Mouse (Mus musculus): ENCODE data around the gene Fam20b. TPM values are rescaled to one million over a fixed set of nuclear protein-coding genes. Genes with fewer than 3 reads are reported as not detected.

The Fam20b gene
- polyA plus RNA-seq, 1 experiment from 2014 or later = 22.9 TPM

GRCm38 (mm10) chr1:156752990-156753389, 34.1 kb upstream of the Fam20b start:
- Histone ChIP-seq H3K9ac (ENCODE audit: low read depth, low read length) (no peak overlapping the region), H3K27me3 (ENCODE audit: control insufficient read depth, insufficient read depth, low read length) (no peaks in the 10 kb centered on the region), H3K4me1 (replicated peaks; ENCODE audit: control insufficient read depth, insufficient read depth, low read length) (peaks cover 16% of the 10 kb centered on the region), H3K36me3 (ENCODE audit: control insufficient read depth, insufficient read depth, low read length) (no peaks in the 10 kb centered on the region), H3K27ac (ENCODE audit: low read depth, low read length) (peak overlapping the region; percentile 88), H3K9me3 (ENCODE audit: control insufficient read depth, low read length) (no peaks in the 10 kb centered on the region), H3K4me2 (replicated peaks; ENCODE audit: low read depth, low read length) (no peak overlapping the region), H3K4me3 (ENCODE audit: low read depth, low read length) (no peak overlapping the region)
- DNase-seq (ENCODE audit: low spot score) (no peak), ATAC-seq (ENCODE audit: low FRiP score) (no peak)
- 63% methylated on average over 7 of the region's 7 CpGs for WGBS

DNA sequence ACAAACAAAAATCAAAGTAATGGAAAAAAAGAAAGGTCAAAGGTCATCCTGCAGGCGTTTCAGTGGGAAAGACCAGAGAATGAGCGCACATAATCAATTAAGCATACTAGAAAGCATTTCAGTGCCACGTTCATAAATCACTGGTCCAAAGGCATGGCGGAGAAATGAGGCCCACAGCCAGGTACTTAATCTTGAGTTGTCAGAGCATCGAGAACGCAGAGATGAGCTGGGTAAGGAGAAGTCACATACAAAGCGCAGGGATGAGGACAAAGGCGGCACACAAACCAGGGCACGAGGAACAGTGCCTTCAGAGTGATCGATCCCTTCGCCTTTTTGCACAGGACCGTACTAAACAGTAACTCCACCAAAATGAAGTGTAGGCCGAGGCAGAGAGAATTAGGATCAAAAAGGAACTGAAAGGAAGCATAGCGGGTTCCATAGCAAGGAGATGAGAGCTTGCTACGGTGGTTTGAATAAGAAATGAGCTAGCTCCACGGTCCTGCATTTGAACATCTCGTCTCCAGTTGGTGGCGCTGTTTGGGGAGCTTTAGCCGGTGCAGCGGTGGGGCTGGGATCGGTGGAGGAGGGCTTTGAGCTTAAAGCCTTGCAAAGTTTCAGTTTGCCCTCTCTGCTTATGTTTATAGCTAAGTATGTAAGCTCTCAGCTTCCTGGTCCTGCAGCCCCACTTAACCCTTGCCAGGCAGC, 33.3 kb upstream of the Fam20b start:
- Histone ChIP-seq H3K27ac (ENCODE audit: low read depth, low read length) (peak overlapping the region; percentile 88), H3K4me2 (replicated peaks; ENCODE audit: low read depth, low read length) (peak overlapping the region; percentile 24), H3K4me1 (replicated peaks; ENCODE audit: control insufficient read depth, insufficient read depth, low read length) (peaks cover 12% of the 10 kb centered on the region), H3K27me3 (ENCODE audit: control insufficient read depth, insufficient read depth, low read length) (no peaks in the 10 kb centered on the region), H3K9me3 (ENCODE audit: control insufficient read depth, low read length) (no peaks in the 10 kb centered on the region), H3K4me3 (ENCODE audit: low read depth, low read length) (no peak overlapping the region), H3K36me3 (ENCODE audit: control insufficient read depth, insufficient read depth, low read length) (no peaks in the 10 kb centered on the region), H3K9ac (ENCODE audit: low read depth, low read length) (peak overlapping the region; percentile 50)
- peak; percentile 80 for ATAC-seq (ENCODE audit: low FRiP score)
- 3% methylated on average over 21 of the region's 21 CpGs for WGBS
- DNase-seq (ENCODE audit: low spot score) = peak; percentile 94

DNA sequence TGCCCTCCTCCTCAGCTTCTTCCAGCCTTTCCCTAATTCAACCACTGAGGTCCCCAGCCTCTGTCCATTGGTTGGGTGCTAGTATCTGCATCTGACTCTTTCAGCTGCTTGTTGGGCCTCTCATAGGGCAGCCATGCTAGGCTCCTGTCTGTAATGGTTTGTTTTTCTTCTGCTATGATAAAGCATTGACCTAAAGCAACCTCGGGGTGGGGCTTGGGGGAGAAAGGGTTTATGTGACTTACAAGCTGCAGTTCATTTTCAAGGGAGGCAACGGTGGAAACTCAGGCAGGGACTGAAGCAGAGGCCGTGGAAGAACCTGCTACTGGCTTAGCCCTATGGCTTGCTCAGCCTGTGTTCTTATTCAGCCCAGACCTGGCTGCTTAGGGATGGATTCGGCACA, 31.4 kb upstream of the Fam20b start:
- no peaks in the 10 kb centered on the region for H3K27me3 ChIP-seq (ENCODE audit: control insufficient read depth, insufficient read depth, low read length)
- H3K36me3 ChIP-seq (ENCODE audit: control insufficient read depth, insufficient read depth, low read length) = no peaks in the 10 kb centered on the region
- no peak overlapping the region for H3K4me2 ChIP-seq (replicated peaks; ENCODE audit: low read depth, low read length)
- H3K9ac ChIP-seq (ENCODE audit: low read depth, low read length) = no peak overlapping the region
- H3K4me1 ChIP-seq (replicated peaks; ENCODE audit: control insufficient read depth, insufficient read depth, low read length) = peaks cover 9% of the 10 kb centered on the region
- H3K27ac ChIP-seq (ENCODE audit: low read depth, low read length) = 0 out of 2 replicates have a peak overlapping the region, but pooled peaks have one; percentile 6
- no peak overlapping the region for H3K4me3 ChIP-seq (ENCODE audit: low read depth, low read length)
- DNase-seq (ENCODE audit: low spot score) (no peak), ATAC-seq (ENCODE audit: low FRiP score) (no peak)
- 39% methylated on average over 4 of the region's 4 CpGs for WGBS
- no peaks in the 10 kb centered on the region for H3K9me3 ChIP-seq (ENCODE audit: control insufficient read depth, low read length)

GRCm38 (mm10) chr1:156749136-156749535, 30.2 kb upstream of the Fam20b start:
- H3K4me1 ChIP-seq (replicated peaks; ENCODE audit: control insufficient read depth, insufficient read depth, low read length) = no peaks in the 10 kb centered on the region
- DNase-seq (ENCODE audit: low spot score) = no peak

DNA sequence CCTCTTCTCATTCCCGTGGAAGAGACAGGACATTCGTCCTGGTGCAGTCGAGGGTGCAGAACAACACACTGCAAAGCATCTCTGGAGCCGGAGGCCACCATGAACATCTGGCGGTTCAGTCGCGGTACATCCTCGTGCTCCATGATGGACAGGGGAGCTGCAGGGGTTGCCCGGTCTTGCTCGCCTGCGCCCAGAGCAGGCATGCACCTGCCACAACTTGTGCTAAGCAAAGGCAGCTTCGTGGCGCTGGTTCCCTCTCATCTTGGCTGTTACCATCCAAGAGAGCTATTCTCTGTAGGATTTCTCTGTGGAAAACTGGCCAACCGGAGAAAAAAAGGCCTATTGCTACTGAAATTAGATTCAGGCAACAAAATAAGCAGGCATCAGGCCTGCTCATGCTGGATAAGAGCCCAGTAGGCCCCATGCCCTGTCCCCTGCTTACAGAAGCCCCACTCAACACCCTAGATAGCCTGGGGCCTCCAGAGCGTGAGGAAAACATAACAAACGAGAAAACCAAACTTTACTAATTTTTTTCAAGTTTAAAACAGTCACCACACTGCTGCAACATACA, 29.6 kb upstream of the Fam20b start:
- Histone ChIP-seq H3K4me2 (replicated peaks; ENCODE audit: low read depth, low read length) (no peak overlapping the region), H3K9me3 (ENCODE audit: control insufficient read depth, low read length) (no peaks in the 10 kb centered on the region), H3K27ac (ENCODE audit: low read depth, low read length) (no peak overlapping the region), H3K4me3 (ENCODE audit: low read depth, low read length) (no peak overlapping the region), H3K4me1 (replicated peaks; ENCODE audit: control insufficient read depth, insufficient read depth, low read length) (no peaks in the 10 kb centered on the region), H3K27me3 (ENCODE audit: control insufficient read depth, insufficient read depth, low read length) (no peaks in the 10 kb centered on the region), H3K36me3 (ENCODE audit: control insufficient read depth, insufficient read depth, low read length) (no peaks in the 10 kb centered on the region), H3K9ac (ENCODE audit: low read depth, low read length) (no peak overlapping the region)
- WGBS = 75% methylated on average over 16 of the region's 16 CpGs
- ATAC-seq (ENCODE audit: low FRiP score) (no peak), DNase-seq (ENCODE audit: low spot score) (no peak)

More at GRCm38 (mm10) chr1:156749136-156749535, 30.2 kb upstream of the Fam20b start:
- no peaks in the 10 kb centered on the region for H3K36me3 ChIP-seq (ENCODE audit: control insufficient read depth, insufficient read depth, low read length)
- H3K27ac ChIP-seq (ENCODE audit: low read depth, low read length) = no peak overlapping the region
- no peaks in the 10 kb centered on the region for H3K27me3 ChIP-seq (ENCODE audit: control insufficient read depth, insufficient read depth, low read length)
- H3K9me3 ChIP-seq (ENCODE audit: control insufficient read depth, low read length) = no peaks in the 10 kb centered on the region
- no peak overlapping the region for H3K4me2 ChIP-seq (replicated peaks; ENCODE audit: low read depth, low read length)
- ATAC-seq (ENCODE audit: low FRiP score) = no peak
- H3K9ac ChIP-seq (ENCODE audit: low read depth, low read length) = no peak overlapping the region
- H3K4me3 ChIP-seq (ENCODE audit: low read depth, low read length) = no peak overlapping the region

DNA sequence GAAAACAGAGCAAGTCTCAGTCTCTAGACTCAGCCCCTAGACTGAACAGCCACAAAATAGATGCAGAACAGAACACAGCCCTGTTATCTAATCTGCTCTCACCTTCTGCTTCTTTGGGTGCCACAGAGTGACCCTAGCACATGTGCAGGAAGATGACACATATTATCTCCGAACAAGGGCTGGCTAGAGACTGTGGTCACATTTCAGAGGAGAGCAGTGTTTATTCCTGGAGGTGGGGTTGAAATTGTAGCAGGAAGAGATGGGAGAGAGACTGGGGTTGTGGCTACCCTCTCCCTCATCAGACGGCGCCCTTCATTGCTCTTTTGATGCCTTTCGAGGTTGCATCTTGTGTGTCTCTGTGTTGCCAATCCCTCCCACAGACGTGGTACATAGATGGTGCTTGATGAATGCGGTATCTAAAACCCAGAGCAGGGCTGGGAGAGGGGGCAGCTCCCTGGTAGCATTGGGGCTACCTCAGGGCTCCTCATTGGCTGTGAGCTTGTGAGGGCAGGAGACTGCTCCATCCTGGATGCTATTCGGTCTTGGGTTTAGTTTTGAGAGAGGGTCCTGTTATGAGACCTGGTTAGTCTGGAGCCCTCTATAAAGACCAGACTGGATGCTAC, 26.4 kb upstream of the Fam20b start:
- no peaks in the 10 kb centered on the region for H3K4me1 ChIP-seq (replicated peaks; ENCODE audit: control insufficient read depth, insufficient read depth, low read length)
- WGBS = 79% methylated on average over 7 of the region's 7 CpGs
- DNase-seq (ENCODE audit: low spot score) = no peak
- H3K27ac ChIP-seq (ENCODE audit: low read depth, low read length) = 0 out of 2 replicates have a peak overlapping the region, but pooled peaks have one; percentile 14
- no peak overlapping the region for H3K4me2 ChIP-seq (replicated peaks; ENCODE audit: low read depth, low read length)
- no peaks in the 10 kb centered on the region for H3K36me3 ChIP-seq (ENCODE audit: control insufficient read depth, insufficient read depth, low read length)
- no peaks in the 10 kb centered on the region for H3K9me3 ChIP-seq (ENCODE audit: control insufficient read depth, low read length)
- H3K9ac ChIP-seq (ENCODE audit: low read depth, low read length) = no peak overlapping the region
- H3K27me3 ChIP-seq (ENCODE audit: control insufficient read depth, insufficient read depth, low read length) = no peaks in the 10 kb centered on the region
- H3K4me3 ChIP-seq (ENCODE audit: low read depth, low read length) = no peak overlapping the region
- ATAC-seq (ENCODE audit: low FRiP score) = no peak

- Histone ChIP-seq H3K9me3 (ENCODE audit: control insufficient read depth, low read length) (no peaks in the 10 kb centered on the region), H3K9ac (ENCODE audit: low read depth, low read length) (no peak overlapping the region), H3K27me3 (ENCODE audit: control insufficient read depth, insufficient read depth, low read length) (no peaks in the 10 kb centered on the region), H3K4me2 (replicated peaks; ENCODE audit: low read depth, low read length) (no peak overlapping the region), H3K4me1 (replicated peaks; ENCODE audit: control insufficient read depth, insufficient read depth, low read length) (no peaks in the 10 kb centered on the region), H3K27ac (ENCODE audit: low read depth, low read length) (no peak overlapping the region), H3K4me3 (ENCODE audit: low read depth, low read length) (no peak overlapping the region), H3K36me3 (ENCODE audit: control insufficient read depth, insufficient read depth, low read length) (no peaks in the 10 kb centered on the region)
- DNase-seq (ENCODE audit: low spot score) (peak; percentile 83), ATAC-seq (ENCODE audit: low FRiP score) (peak; percentile 66)
- 62% methylated on average over 11 of the region's 11 CpGs for WGBS
These were observed 22.9 kb upstream of the Fam20b start for GRCm38 (mm10) chr1:156741482-156742411.

GRCm38 (mm10) chr1:156735788-156736187, 16.9 kb upstream of the Fam20b start:
- ATAC-seq (ENCODE audit: low FRiP score) = no peak
- 75% methylated on average over 2 of the region's 2 CpGs for WGBS

More at GRCm38 (mm10) chr1:156735788-156736187, 16.9 kb upstream of the Fam20b start:
- Histone ChIP-seq H3K9ac (ENCODE audit: low read depth, low read length) (no peak overlapping the region), H3K36me3 (ENCODE audit: control insufficient read depth, insufficient read depth, low read length) (no peaks in the 10 kb centered on the region), H3K9me3 (ENCODE audit: control insufficient read depth, low read length) (no peaks in the 10 kb centered on the region), H3K27me3 (ENCODE audit: control insufficient read depth, insufficient read depth, low read length) (no peaks in the 10 kb centered on the region), H3K4me2 (replicated peaks; ENCODE audit: low read depth, low read length) (no peak overlapping the region), H3K4me1 (replicated peaks; ENCODE audit: control insufficient read depth, insufficient read depth, low read length) (no peaks in the 10 kb centered on the region), H3K4me3 (ENCODE audit: low read depth, low read length) (no peak overlapping the region), H3K27ac (ENCODE audit: low read depth, low read length) (no peak overlapping the region)
- DNase-seq (ENCODE audit: low spot score) = no peak
